Mouse (Mus musculus): ENCODE results near the gene Sbf2.
A peak's percentile ranks its signal among the peaks of the same experiment; 100 is the strongest.

The Sbf2 gene

DNA sequence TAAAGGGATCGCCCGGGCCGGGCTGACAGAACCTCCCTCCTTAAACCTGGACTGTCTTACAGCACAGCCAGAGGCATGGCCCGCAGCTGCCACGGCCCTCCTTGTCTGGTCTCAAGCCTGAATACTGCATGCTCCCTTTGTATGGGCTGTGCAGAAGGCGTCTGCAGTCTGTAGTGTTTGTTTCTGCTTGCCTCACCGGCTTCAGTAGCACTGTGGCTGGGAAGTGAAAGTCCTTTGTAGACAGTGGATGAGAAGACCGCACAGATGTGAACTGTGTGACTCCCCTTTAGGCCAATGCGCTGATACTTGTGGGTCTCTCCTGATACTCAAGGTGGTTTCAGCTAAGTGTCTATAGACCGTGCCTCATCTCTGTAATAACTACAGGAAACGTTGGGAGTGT is 331.9 kb downstream of the Sbf2 start:
- DNase-seq (ENCODE audit: low read depth in 1 of 2, low spot score in 2 of 2) = no peak

DNA sequence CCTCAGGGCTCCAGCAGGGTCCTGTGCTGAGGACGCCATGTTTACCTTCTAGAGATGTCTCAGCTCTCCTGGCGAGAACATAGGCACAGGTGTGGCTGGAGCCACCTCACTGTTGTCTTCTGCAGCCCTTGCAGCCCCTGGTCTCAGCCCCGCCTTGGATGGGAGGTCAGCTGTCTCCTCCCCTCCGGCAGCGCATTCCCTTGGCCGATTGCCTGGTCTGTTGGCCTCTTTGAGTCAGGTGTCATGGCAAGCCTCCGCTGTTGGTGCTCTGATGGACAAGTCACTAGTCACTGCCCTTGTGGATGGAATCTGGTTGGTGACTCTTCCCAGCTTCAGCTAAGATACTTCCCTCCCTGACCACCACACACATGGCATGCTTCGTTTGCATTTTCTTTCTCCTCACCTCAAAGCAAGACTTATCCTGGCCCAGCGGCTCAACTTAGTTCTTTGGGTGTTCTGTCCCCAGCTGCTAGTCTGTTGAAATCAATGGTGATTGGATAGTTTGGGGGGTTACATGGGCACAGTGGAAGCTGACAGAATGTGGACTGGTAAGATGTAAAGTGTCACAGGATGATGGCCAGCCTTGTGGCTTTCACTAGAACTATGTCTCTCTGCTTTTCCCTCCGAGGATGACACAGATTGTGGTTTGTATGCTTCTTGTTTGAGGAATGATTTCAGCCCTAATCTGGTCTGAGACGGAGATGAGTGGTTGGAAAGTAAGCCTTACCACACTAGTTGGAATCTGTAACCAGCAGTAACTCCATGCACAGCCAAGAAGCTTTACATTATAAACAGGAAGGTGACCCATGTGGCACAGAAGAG is 333.1 kb downstream of the Sbf2 start:
- no peak for DNase-seq (ENCODE audit: low read depth in 1 of 2, low spot score in 2 of 2)

DNA sequence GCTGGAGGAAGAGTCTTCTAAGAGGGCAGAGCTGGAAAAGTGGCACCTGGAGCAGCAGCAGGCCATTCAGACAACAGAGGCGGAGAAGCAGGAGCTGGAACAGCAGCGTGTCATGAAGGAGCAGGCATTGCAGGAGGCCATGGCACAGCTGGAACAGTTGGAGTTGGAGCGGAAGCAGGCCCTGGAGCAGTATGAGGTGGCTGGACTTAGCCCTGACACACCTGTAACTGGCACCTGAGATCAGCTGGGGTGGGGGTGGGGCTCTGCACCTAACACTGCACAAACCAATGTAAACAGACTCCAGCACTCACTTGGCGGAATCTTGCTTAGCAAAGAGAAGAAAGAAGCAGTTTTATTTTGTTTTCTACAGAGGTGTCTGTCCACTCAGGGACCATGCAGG is 335.5 kb downstream of the Sbf2 start:
- DNase-seq (ENCODE audit: low read depth in 1 of 2, low spot score in 2 of 2) = no peak

DNA sequence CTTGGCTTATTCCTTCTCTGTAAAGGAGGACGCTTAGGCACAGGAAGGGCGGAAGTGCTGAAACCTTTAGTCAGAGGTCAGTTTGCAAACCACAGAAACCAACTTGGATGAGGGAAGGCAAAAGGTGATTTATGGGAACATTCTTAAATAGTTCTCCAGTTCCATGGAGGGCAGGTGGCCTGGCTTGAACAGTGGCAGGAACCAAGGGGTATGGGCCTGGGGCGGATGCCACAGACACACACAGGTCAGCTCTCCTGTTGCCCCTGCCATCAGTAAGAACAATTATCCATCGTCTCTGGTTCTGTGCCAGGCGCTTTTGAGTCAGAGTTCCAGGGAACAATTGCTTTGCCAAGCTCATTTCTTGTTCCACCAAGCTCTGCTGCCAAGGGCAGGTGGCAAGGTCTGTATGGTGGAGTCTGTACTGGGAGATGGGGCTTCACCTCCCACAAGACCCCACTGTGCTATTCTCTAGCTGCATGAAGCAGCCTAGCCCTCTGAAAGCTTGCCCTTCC is 336.9 kb downstream of the Sbf2 start:
- DNase-seq (ENCODE audit: low read depth in 1 of 2, low spot score in 2 of 2) = no peak

DNA sequence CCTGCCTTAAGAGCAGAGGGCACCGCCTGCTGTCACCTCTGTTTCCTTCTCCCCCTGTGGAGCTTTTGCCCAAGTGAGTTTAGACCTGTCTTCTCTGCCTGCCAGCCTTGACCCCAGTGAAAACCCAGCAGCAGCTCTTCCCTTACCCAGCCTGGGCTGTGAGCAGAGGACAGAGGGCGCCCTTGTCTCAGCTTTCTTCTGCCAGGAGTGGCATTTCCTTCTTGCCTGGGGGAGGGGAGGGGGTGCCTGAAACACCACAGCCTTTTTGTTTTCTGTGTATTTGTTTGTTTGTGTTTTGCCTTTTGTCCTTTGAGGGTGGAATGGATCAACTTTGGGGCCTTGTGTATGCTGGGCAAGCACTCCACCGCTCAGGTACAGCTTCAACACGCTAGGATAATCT is 342.3 kb downstream of the Sbf2 start:
- DNase-seq (ENCODE audit: low read depth in 1 of 2, low spot score in 2 of 2) = no peak

DNA sequence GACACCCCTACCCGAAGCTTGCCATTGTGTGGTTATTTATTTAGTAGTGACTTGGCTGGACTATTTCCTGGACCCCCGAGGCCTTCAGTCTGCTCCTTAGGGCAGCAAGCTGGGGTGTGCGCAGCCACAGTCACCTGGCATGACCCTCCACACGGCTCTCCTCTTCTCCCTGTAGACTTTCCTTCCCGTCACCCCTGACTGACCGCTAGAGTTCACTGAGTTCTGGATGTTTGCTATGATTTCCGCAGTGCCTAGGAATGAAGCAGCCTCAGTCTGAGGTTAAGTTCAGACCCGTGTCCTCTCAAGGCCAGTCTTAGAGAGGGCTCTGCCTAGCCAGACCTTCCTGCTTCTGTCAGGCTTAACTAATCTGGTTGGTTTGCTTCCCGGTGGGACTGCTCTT is 342.9 kb downstream of the Sbf2 start:
- DNase-seq (ENCODE audit: low read depth in 1 of 2, low spot score in 2 of 2) = no peak

DNA sequence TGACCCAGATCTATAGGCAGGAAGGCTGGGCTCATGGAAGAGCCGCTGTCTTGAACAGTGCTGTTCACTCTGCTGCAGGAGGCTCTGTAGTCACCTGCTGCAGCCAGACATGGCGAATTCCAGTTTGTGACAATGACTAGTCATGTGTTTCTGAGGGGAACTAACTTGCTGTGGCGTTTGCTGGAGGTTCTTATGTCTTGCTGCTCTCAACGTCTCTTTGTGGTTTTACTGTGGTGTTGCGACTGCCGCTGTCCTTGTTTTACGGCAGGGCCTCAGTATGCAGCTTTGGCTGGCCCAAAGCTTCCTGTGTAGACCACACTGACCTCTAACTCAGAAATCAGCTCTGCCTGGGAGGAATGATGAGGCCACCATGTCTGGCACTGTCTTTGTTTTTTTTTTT is 344.3 kb downstream of the Sbf2 start:
- DNase-seq (ENCODE audit: low read depth in 1 of 2, low spot score in 2 of 2) = no peak

DNA sequence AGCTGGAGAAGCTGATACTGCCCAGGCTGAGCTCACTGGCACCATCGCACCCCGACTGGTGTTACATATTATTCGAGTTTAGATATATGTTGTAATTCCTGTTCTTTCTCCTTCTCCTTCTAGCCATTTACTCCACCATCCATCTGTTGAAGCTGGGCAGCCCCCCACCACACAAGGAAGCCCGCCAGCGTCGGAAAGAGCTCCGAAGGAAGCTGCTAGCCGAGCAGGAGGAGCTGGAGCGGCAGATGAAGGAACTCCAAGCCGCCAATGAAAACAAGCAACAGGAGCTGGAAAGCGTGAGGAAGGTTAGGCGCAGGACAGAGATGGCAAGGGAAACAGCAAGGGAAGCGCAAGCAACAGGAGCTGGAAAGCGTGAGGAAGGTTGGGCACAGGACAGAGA is 344.9 kb downstream of the Sbf2 start:
- DNase-seq (ENCODE audit: low read depth in 1 of 2, low spot score in 2 of 2) = no peak

DNA sequence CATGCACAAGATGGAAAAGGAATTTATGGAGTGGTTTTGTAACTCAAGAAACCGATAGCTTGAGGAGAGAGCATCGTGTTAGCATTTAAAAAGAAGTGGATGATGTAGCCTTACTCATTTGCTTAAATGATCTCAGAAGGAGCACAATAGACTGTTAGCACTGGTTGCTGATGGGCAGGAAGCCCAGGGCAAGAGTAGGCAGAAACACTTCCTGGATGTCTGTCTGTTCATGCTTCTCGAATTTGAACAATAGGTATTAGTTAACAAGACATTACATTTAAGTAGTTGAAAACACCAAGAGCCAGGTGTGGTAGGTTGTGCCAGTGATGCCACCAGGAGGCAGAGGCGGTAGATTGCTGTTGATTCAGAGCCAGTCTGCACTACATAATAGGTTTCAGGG is 346.2 kb downstream of the Sbf2 start:
- DNase-seq (ENCODE audit: low read depth in 1 of 2, low spot score in 2 of 2) = no peak

DNA sequence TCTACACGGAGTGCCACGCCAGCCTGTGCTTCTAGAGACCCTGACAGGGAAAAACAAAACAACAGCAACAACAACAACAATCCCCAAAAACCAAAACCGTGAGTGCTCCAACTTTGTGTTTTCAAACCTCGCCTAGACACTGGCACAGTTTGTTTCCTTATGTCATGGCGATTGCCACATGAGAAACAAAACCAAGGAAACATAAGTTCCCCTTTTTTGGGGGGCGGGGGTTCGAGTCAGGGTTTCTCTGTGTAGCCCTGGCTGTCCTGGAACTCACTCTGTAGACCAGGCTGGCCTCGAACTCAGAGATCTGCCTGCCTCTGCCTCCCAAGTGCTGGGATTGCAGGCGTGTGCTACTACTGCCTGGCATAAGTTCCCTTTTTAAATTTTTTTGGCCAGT is 346.7 kb downstream of the Sbf2 start:
- DNase-seq (ENCODE audit: low read depth in 1 of 2, low spot score in 2 of 2) = no peak

DNA sequence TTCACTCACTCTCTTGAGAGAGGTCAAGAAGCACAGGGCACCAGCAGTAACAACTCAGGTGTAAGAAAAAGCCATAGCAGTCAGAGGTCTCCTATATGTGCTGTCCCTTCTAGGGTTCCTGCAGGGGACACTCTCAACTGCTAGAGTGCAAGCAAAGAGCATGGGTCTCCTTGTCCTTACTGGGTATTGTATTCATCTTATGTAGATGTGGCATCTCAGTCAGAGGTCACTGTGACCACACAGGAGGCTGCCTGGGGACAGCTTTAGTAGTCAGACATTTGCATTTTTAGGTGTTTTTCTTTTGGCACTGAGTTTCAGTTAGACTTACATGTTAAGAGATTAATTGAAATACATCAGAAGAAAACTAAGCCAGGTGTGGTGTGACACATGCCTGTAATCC is 347.7 kb downstream of the Sbf2 start:
- DNase-seq (ENCODE audit: low read depth in 1 of 2, low spot score in 2 of 2) = no peak

DNA sequence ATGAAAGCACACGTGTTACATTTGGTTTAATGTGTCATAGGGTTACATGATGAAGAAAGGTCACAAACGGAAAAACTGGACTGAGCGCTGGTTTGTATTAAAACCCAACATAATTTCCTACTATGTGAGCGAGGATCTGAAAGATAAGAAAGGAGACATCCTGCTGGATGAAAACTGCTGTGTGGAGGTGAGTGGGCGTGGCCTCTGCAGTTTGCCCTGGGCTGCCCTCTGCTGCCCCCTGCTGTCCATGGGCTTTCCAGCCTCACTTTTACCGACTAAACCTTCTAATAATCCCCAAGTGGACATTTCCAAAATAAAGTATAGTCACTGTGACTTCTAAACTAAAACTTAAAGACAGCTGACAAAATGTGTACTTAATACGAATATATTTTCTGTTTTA is 348.9 kb downstream of the Sbf2 start:
- peak; percentile 65 to 79 for DNase-seq (ENCODE audit: low read depth in 1 of 2, low spot score in 2 of 2)

DNA sequence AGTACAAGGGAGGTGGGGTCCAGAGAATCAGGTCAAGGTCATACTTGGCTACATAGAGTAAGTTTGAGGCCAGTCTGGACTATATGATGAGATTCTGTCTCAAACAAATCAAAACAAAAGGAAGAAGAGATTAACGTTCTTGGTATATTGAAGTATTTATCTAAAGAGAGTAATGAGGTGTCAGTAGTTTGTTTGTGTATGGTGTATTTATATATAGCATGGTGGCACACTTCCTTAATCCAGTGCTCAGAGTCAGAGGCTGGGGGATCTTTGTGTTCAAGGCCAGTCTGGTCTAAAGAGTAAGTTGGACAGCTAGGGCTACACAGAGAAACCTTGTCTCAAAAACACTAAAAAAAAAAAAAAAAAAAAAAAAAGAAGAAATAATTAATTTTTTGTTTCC is 351.2 kb downstream of the Sbf2 start:
- DNase-seq (ENCODE audit: low read depth in 1 of 2, low spot score in 2 of 2) = no peak

DNA sequence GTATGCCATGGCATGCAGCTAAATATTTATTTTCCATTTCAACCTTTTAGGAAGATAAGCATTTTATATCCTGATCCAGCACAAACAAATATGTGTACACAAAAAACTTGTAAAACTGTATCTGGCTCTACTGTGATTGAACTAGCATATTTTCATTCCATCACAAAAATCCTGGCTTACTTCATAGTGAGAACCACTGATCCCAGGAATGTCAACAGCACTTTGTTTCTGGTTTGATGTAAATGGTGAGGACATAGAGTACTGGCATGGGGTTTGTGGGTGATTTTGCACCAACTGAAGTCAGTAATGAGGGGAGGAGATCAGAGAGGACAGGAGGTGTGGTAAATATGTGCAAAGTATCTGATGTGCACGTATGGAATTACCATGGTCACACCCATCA is 352.1 kb downstream of the Sbf2 start:
- no peak for DNase-seq (ENCODE audit: low read depth in 1 of 2, low spot score in 2 of 2)

DNA sequence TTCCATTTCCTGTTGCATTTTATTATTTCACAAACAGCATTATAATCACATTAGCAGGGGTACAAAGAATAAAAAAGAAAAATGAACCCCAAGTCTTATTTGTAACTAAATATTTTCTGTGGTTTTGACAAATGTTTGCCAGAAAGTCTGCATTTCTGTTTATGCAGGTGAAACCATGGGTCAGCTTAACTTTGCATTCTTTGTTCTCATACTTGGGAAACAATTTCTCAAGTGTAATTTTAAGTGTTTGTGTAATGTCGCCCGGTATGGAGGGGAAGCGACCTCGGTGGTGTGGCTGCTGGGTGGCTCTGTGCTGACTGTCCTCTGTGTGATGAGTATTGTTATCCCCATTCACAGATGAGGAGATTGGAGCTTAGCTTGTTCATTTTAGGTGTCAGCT is 352.9 kb downstream of the Sbf2 start:
- DNase-seq (ENCODE audit: low read depth in 1 of 2, low spot score in 2 of 2) = no peak

DNA sequence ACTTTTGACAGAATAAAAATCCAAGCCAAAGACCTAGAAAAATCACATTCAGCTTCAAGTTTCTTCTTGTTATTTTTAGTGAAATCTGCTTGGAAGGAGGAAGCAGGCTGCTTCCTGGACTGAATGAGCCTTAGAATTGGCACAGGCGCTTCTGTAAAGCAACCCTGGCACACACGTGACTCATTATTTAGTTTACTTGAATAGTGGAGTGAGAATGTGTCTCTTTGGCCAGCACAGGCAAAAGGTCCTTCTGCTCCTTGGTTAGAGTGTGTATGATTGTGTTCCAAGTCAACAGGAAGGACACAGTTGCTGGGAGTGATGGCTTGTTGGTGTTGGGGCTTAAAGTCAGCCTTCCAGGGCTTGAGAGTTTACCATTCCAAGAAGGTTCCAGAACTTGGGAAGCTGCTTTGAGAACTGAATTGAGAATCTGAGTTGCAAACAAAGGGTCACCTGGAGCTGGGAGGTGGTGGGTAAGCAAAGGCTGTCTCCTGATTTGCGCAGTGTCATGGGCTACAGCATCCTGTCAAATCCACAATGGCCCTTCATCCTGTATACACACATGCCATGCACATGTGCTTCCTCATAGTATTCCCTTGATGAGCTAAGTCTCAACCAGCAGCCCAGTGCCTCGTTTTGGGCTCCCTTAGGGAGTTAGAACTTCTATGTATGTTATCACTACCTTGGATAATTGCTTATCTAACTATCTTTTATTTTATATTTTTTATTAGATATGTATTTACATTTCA is 354.6 kb downstream of the Sbf2 start:
- no peak for DNase-seq (ENCODE audit: low read depth in 1 of 2, low spot score in 2 of 2)

DNA sequence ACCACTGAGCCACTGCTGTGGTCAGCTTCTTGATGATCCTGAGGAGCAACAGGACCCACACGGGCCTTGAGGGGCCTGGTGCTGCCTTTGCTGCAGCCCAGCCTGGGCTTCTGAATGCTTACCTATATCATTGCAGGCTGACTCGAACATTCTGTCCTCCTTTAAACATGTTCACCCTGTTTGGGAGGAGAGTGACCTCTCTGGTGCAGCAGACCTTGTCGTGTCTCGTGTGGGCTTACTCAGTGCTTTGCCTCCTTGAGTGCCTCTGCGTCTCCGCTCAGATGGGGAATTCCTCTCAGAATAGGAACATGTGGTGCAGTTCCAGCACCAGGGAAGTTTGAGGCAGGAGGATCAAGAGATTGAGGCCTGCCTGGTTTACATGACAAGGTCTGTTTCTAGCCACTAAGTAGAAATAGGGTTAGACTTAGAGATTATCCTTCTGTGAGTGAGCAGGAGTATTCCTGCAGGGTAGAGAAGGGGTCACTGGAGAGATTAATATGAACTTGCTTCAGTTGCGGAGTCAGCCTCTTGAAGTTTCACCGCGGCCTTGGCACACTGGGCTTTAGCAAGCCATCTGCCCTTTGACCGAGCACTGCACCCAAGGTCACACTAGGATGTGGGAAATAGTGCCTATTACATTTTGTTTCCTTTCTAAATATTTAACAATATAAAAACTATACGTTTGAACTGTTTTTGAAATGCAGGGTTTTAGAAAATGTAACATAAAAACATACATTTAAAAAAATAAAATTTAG is 356.3 kb downstream of the Sbf2 start:
- DNase-seq (ENCODE audit: low read depth in 1 of 2, low spot score in 2 of 2) = no peak
